Mouse (Mus musculus): Measurements from ENCODE around the gene Mark2.

Gene Mark2

DNA sequence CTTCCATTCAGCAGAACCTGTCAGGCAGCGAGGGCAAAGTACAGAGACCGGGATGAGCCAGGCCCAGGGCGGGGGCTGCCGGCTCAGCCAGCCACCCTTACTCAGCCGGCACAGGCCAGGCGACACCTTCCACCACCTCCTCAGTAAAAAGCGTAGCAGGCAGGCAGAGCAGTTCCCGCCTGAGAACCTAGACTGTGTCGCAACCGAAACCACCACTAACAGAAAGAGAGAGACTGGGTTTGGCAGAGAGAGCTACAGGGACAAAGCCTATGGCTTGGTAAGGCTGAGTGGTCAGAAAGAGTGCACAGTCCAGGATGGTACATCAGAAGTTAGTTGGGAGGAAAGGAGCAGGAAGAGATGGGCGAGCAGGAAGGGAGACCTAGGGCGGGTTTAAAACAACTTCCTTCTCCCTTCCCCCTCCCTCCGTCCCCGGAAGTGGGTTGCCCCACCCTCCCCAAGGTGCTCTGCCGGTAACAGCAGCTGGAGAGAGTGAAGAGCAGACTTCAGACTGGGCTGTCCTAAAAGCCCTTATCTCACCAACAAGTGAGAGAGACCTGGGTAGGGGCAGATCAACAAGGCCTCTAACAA lies 46.5 kb downstream of the Mark2 start:
- no peak for DNase-seq (ENCODE audit: low read depth, low spot score)

DNA sequence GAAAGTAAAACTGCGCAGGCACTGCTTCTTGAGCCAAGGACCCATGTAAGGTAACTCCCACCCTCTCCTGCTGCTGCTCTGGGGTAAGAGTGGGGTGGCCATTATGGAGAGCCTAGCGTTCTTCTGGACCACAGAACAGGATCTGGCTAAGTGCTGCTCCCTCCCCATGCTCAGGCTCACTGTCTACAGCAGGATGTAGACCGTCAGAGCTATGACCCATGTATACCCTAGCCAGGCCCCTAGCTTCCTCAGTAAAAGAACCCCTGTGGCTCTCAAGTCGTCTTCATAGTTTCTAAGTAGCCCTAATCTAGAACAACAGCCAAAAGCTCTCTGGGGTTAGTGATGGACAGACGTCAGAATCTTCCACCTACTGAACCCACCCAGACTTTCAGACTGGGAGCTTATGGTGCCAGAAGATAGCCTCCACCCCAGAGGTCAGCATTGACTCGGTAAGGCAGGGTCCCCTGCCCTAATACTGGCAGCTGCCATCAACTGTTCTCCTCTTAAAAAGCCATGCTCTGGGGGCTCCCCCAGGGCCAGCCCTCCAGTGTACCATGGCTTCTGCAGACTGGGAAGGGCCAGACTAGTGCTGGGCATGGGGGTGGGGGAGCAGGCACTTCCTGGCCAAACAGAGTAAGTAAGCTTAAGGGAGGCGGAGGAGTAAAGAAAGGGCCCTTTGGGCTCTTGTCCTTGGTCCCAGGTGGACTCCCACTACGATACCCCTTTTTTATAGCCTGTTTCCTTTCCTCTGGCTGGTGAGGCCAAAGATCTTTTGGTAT lies 47.4 kb downstream of the Mark2 start:
- DNase-seq (ENCODE audit: low read depth, low spot score): no peak

DNA sequence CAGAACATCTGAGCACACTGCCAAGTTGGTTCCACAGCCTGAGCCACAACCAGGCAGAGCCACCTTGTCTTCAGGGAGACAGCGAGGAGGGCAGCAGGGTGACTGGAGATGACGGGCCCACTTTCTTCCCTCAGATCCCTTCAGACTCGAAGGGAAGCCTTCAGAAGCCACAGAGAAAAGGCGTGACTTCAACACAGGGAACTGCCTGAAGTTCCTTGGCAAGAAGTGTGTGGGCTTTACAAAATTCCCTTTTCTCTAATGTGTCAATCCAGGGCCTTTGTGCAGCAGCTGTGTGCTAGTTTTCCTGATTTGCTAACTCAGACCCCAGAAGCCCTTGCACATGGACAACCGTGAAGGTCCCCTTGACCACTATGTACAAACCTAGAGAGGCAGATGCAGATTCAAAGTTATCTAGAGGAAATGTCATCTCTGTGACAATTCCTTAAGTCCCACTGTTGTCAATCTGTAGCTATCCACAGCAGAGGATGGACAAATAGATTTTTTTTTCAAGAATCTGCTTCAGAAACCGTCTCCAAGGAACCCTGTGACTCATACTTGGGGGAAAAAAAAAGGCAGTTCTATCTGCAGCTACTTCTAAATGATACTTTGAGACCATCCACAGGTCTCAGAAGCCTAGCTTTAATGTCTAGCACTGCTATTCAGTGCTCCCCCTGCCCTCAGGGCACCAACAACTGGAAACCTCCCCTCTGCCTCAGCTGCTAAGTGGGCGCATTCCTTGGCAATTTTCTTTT lies 49.5 kb downstream of the Mark2 start:
- no peak for DNase-seq (ENCODE audit: low read depth, low spot score)

DNA sequence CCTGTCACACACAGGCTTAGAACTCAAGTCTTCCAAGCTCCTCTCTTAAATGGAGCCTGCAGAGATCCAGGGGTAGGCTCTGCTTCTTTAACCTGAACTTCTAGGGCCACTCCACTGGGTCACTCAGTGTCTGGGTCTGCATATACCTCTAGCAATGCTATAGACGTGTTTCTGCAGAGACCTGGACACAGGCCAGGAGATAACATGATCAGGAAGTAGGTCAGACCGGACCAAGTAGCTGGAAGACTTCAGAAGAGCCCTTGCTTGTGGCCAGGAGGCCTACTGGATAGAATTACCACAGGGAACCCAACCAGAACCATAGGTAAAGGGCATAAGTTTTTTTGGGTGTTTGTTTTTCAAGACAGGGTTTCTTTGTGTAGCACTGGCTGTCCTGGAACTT lies 51.9 kb downstream of the Mark2 start:
- no peak for DNase-seq (ENCODE audit: low read depth, low spot score)

DNA sequence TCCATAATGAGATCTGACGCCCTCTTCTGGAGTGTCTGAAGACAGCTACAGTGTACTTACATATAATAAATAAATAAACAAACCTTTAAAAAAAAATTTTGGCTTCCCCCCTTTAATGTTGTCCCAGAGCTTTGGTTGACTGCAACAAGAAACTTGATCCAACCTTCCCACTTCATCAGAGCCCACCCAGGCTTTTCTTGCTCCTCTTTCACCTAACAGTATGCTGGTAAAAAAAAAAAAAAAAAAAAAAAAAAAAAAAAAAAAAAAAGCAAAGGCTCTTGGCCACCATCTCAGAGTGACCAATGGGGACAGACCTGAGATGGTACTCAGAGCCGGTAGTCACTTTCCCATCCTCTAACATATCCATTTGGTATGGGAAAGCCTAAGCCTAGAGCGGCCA lies 53.4 kb downstream of the Mark2 start:
- DNase-seq (ENCODE audit: low read depth, low spot score): no peak

DNA sequence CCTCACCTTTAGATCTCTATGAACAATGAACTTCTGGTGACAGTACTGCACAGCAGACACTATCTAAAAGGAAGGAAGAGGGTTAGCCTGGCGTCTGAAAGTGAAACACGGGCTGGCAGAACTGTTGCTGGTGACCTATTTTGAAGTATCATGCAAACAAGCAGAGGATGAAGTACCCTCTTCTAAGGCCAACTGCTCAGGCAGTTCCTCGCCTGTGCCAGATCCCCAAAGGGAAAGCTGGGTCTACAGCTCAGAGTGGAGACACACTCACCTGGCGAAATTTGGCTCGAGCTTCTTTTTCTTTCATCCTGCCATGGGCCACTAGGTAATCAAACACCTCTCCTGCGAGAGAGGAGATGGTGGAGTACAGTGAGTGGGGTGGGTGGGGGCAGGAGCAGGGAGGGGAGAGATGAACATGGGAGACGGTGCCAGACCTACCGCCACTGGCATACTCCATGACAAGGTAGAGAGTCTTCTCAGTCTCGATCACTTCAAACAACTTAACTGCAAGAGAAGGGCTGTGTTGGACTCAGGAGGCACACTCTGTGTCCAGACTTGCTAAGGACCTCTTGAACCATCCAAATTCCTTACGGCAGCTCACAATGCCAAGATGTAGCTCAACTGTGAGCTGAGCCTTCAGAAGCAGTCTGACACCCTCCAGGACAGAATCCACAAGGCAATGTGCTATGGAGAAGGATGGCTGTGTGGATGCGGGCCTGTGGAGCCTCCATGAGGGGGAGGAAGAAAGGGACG lies 54.9 kb downstream of the Mark2 start:
- DNase-seq (ENCODE audit: low read depth, low spot score): no peak

DNA sequence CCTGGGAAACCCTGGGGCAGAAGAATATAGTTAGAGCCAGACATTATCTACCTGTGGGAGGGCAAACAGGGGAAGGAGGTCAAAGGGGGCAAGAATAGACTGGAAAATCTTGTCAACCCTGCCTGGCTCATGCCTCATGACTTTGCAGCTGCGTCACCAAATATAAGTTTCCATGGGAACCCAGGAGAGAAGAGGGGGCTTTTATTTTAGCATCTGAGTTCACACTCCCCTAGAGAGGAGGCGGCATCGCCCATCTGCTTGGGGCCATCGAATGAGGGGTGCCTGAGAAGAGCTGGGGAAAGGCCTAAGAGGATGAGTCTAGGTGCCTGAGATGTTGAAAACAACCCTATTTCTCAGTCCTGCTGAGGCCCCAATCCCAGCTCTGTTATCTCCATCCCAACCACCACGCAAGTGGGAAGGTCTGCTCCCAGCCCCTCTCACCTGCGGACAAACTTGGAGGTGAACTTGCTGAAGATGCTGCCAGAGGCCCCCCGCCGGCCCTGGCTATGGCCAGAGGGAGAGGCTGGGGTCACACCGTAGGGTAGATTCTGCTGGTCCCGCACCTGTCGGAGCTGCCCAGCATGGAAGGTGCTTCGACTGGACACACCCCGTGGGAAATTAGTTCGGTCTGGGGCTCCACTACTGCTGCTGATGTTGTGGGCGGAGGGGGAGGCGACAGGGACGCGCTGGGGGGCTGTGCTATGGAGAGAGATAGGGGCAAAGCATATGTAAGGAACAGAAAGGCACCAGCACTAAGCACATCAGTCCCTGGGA lies 60.9 kb downstream of the Mark2 start:
- no peak for DNase-seq (ENCODE audit: low read depth, low spot score)

DNA sequence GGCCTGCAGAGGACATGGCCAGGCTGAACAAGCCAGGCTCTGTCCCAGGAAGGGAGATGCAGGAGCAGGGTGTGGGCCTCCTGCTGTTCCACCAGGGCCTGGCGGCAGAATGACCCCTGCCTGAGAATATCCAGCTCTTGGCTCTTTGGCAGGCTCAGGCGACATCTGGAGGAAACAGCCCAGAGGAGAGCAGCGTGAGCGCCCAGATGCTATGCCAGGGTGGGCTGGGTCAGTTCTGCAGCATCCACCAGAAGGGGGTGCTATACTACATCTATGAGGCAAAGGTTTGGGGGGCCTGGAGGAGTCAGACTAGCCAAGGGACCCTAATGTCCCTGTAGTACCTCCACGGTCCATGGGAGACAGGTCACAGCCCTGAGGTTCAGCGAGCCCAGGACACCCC lies 62.5 kb downstream of the Mark2 start:
- DNase-seq (ENCODE audit: low read depth, low spot score): peak; percentile 75

DNA sequence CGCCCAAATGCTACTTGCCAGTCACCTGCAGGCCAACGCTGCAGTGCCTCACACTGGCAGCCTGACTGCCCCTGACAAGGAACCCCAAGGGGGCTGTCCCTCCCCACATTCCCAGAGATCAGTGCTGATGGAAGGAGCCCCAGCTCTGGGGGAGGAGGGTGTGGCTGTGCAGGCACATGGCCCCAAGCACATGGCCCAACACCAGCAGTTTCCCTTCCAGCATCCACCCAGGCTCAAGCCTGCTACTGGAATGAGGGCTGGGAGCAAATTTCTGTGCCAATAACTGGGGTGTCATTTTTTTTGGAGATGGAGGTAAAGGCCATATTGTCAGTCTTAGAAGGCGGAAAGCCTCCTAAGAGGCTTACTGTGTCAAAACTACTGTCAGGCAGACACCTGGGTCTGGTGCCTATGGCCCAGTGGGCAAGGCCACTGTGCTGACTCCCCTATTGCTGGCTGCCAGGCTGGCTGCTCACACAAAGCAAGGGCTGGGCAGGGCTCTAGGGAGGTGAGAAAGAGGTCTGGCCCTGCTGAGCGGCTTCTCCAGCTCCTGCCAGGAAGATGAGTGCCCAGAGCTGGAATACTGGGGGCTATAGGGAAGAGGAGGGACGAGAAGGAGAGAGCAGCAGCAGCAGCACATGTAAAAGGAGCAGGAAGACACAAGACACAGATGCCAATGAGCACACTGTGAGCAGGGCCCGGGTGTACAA lies 63.3 kb downstream of the Mark2 start:
- no peak for DNase-seq (ENCODE audit: low read depth, low spot score)

DNA sequence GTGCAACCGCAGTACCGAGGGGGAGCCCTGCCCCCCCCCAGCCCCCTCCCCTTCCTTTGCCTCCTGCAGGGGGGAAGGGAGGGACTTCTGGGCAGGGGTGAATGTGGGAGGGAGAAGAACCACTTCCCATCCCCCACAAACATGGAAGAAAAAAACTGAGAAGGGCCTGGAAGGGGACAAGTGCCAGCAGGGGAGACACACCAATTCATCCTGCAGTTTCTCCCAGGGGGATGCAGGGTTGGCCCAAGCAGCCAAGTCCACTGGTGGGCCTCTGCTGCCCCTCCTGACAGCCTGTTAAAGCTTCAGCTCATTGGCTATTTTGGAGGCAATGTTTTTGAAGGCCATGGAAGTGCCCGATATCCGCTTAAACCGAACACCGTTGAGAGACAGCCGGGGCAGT lies 64.9 kb downstream of the Mark2 start:
- DNase-seq (ENCODE audit: low read depth, low spot score): no peak

DNA sequence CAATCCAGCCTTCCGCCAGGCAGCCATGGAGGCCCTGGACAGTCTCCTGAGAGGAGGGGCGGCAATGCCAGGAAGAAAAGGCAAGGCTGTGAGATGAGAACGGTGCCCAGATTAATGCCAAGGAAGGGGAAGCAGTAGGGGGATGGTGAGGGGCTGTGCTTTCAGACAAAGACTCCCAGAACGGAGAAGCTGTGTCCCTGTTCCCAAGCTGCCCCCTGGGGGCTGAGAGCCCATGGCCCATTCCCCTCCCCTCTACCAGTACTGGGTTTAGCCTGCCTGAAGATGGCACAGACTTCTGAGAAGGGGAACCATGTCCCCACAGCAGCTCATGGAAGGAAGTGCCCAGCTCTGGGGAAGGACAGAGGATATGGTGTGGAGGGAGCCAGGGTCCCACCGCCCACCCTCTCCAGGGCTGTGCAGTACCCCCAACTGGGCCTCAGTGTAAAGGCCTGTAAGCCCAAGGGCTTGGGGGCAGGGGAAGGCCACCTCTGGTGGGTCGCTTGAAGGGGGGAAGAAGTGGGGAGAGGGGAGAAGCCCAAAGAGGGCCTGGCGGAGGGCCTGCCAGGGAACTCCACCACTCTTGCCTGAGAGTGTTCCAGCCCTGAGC lies 65.5 kb downstream of the Mark2 start:
- DNase-seq (ENCODE audit: low read depth, low spot score): no peak

DNA sequence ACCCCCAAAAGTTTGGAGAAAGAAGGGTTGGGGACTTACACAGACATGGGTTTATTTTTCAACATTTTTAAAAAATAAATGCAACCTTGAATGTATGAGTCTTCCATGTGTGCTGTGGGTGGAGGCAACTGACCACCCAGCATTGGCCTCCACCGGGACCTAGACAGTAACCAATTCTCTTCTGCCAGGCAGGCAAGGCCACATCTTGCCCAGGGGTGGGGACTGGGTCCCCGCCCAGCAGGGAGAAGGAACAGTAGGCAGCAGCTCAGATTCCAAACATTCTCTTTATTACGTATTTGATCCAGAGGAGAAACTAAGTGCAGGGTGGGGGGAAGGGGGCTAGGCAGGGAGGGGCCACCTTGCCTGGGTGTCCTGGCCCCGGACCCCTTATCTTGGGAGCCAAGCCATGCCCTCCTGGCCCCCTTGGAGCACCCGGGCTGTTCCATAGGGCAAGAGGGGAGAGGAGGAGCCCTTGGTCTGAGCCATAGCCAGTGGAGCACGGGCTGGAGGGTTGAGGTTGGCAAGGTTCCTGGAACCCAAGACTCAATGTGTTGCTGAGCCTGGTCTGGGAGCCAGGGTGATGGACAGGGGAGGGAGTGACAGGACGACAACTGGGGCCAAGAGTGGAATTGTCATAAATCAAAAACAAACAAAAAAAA lies 66.4 kb downstream of the Mark2 start:
- DNase-seq (ENCODE audit: low read depth, low spot score): no peak

DNA sequence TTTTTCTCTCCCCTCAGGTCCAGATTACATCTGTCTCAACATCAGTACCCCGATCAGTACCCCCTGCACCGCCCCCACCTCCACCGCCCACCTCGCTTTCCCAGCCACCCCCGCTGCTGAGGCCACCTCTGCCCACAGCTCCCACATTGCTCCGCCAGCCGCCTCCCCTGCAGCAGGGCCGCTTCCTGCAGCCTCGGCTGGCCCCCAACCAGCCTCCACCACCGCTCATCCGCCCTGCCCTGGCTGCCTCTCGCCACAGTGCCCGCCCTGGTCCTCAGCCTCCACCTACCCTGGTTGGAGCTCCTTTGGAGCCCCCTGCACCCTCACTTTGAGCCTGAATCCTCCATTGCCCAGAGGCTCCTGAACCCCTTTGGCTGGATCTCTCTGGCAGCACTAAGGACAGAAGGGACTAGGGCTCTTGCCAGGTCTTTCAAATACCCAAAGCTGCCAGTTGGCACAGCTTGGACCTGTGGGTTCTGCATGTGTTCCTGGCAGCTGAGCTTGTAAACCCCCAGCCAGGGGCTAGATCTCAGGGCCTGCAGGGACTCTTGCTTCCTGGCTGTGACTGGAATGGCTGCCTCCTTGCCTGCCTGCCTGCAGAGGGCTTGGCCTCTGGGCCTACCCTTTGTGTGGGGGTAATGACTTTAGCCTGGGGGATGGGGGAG lies 67.2 kb downstream of the Mark2 start:
- DNase-seq (ENCODE audit: low read depth, low spot score): no peak

DNA sequence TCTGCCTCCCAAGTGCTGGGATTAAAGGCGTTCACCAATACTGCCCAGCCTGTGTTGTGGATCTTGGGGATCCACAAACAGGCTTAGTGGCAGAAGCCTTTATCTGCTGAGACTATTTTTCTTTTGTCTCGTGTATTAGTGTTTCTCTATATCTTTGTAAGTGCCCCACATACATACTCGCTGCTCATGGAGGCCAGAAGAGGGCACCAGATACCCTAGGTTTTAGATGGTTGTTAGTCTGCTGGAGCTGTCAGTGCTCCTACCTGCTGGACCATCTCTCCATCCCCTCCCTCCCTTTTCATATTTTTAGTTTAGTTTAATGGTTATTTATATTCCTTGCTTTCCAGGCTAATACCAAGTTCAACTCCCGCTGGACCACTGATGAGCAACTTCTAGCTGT lies 68.2 kb downstream of the Mark2 start:
- no peak for DNase-seq (ENCODE audit: low read depth, low spot score)

DNA sequence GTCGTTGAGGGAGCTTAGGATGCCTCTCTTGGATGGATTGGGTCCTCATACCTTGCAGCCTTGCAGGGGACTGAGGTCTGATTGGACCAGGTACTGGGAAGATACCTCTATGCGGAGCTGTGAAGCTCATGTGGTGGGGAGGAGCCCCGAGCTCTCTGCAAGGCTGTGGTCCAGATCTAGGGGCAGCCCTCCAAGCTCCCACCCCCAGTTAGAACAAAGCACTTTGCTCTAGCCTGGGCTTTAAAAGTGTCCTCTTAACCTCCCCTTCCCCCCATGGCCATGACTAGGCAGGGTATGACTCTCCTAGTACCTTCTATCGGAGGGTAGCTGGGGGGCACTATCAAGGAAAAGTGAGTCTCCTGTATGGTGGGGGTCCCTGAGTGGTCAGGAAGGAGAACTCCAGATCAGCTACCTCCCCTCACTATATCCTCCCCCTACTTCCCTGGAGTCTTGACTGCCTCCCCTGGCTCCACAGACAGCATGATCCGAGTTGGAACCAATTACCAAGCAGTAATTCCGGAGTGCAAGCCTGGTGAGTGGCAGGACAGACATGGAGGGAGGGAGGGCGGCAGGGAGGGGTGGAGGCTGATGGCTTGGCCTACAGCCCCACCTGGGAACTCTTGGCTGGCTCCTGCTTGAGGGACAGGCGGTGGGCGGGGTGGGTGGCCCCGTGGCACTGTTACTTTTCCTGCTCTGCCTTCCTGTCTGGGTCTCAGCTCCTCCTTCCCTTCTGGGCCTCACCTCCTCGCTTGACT lies 72.2 kb downstream of the Mark2 start:
- no peak for DNase-seq (ENCODE audit: low read depth, low spot score)

DNA sequence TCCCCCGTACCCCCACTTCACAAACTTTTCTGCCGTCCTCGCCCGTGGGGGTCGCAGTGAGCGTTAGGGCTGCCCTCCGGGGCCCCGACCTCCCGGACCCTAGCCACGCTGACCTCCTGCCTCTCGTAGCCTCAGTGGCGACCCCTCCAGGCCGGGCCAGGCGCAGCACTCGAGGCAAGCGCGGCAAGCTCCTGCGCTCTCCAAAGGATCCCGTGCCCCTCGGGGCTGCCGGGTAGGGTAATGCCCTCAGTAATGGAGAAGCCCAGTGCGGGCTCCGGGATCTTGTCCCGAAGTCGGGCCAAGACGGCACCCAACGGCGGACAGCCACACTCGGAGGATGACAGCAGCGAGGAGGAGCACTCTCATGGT lies 73.0 kb downstream of the Mark2 start:
- DNase-seq (ENCODE audit: low read depth, low spot score): peak; percentile 90

DNA sequence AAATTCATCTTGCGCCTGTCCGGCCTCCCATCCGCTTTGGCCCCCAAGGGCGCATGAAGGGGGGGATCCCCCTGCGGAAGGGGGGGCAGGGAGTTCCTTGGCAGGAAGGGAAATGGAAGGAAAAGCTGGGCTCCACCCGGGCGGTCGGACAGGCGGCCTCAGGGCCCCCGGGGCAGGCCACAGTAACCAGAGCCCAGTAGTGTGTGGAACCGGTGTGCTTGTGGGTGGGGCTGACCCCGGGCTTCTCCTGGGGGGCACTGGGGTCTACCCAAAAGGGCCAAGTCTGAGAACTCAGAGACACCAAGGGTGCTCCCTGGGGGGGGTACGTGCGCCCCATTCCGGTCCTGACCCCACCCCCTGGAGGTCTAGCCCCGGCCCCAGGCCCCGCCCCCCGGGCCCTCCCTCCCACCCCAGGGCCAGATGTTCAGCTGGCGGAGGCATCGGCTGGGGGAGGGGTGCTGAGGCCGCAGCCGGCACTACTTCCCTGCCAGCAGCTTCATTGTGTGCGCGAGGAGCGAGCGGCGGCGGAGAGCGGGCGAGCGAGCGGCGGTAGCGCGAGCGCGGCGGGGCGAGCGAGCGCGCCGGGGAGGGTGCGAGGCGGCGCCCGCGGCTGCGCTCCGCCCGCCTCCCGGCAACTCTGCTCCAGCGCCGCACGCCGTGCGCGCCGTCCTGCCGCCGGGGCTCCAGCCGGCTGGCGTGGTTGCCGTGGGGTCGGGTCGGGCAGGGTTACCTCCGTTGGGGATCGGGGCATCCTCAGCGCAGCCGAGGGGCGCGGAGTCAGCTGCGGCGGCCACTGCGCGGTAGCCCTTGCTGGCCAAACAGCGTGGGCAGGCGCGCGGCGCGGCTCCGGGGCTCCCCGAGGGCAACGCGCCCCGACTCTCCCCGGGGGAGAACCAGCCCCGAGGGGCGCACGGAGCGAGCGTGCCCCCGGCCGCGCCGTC lies 73.6 kb downstream of the Mark2 start:
- DNase-seq (ENCODE audit: low read depth, low spot score): peak; percentile 89

Data from mesoderm, embryonic 11.5 days (tissue).